Mouse (Mus musculus) c-Kit-positive CD71-negative TER-119-negative erythroid progenitor cells, embryonic 14.5 days (primary cell): ENCODE measurements around the gene Krtap17-1.

Experiments
- DNase-seq: peaks from one replicate; pipeline ENCODE4 v3.0.0-alpha.2; 2013; ENCODE audit warnings: low read depth

The Krtap17-1 gene

GRCm38 (mm10) chr11:99965961-99966360, 27.8 kb downstream of the Krtap17-1 start:
- DNase-seq, result no peak

GRCm38 (mm10) chr11:99964213-99964612, 29.6 kb downstream of the Krtap17-1 start:
- DNase-seq, result no peak

GRCm38 (mm10) chr11:99948175-99948574, 45.6 kb downstream of the Krtap17-1 start, which contains the start of gene Krtap9-5:
TSS of gene Krtap9-5 (plus strand) at chr11:99948475.
- no peak for DNase-seq
